Mouse (Mus musculus) C2C12 (cell line): ENCODE results near the gene Irf8.

Source experiments
- CEBPB ChIP-seq: IDR thresholded peaks from one replicate; pipeline ENCODE4 v1.6.1; 2011; ENCODE audit warnings: low read depth, mild to moderate bottlenecking, control low read depth, moderate library complexity
- CTCF ChIP-seq: IDR thresholded peaks from one replicate; pipeline ENCODE4 v1.5.1; 2011; ENCODE audit not compliant: control insufficient read depth, insufficient read depth, insufficient read length
- FOSL1 ChIP-seq: IDR thresholded peaks from one replicate; pipeline ENCODE4 v1.8.0; 2011; ENCODE audit warnings: mild to moderate bottlenecking, low read length; ENCODE audit not compliant: poor library complexity, insufficient read depth, severe bottlenecking
- MYOD1 ChIP-seq: IDR thresholded peaks from one replicate; pipeline ENCODE4 v1.6.1; 2011; ENCODE audit warnings: low read depth; ENCODE audit not compliant: control insufficient read depth, insufficient read length
- MYOG ChIP-seq: IDR thresholded peaks from one replicate; pipeline ENCODE4 v1.6.1; 2011; ENCODE audit not compliant: control insufficient read depth, insufficient read length; ENCODE audit errors: extremely low read depth

GRCm38 (mm10) chr8:120693861-120694493 is 42.2 kb upstream of the Irf8 start:
- TF ChIP-seq CTCF (no peak), MYOD1 (no peak), FOSL1 (no peak), MYOG (no peak), CEBPB (no peak)
